Mouse (Mus musculus) layer of hippocampus, postnatal 10 days (tissue): ENCODE results near the gene Efna2. TPM values are rescaled to one million over a fixed set of nuclear protein-coding genes. Genes with fewer than 3 reads are reported as not detected.
"Not testable (repeated sequence)": the region's sequence is repeated elsewhere in the genome, so short reads cannot be mapped to it uniquely, and the experiment has no call there.

Experiments used
- DNase-seq, 2 experiments: peaks; one replicate each; pipeline ENCODE4 v3.0.0; 2021; ENCODE audit warnings: low spot score in 2 of 2
- total RNA-seq, 2 experiments: library from RNA; stranded (reverse); gene quantifications; 2 replicates each; pipeline ENCODE4 v1.2.3; 2021

The Efna2 gene
- total RNA-seq, 2 experiments from 2014 or later: 16.8 to 19.8 TPM

- no peak for DNase-seq
These were observed 24.9 kb upstream of the Efna2 start for GRCm38 (mm10) chr10:80154384-80154783.

- DNase-seq: peak in 1 of 2 experiments; percentile 49
These were observed 24.0 kb upstream of the Efna2 start for GRCm38 (mm10) chr10:80155277-80155676.

- DNase-seq: peak in 1 of 2 experiments; percentile 35
These were observed 23.1 kb upstream of the Efna2 start for GRCm38 (mm10) chr10:80156002-80156751.

DNA sequence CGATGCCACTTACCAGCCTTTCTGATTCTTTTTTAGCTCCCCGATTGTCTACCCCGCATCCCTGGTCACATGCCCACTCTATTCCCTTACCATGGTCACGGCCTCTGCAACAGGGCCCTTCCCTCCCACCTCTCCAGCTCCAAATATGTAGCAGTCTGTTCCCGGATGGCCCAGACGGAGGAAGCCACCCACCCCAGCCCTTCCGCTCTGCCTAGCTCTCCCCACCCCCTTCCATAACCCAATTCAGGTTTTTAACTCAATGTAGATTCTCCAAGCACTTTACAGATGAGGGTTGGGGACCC lies 22.6 kb upstream of the Efna2 start:
- DNase-seq: peak in 1 of 2 experiments; percentile 54

DNA sequence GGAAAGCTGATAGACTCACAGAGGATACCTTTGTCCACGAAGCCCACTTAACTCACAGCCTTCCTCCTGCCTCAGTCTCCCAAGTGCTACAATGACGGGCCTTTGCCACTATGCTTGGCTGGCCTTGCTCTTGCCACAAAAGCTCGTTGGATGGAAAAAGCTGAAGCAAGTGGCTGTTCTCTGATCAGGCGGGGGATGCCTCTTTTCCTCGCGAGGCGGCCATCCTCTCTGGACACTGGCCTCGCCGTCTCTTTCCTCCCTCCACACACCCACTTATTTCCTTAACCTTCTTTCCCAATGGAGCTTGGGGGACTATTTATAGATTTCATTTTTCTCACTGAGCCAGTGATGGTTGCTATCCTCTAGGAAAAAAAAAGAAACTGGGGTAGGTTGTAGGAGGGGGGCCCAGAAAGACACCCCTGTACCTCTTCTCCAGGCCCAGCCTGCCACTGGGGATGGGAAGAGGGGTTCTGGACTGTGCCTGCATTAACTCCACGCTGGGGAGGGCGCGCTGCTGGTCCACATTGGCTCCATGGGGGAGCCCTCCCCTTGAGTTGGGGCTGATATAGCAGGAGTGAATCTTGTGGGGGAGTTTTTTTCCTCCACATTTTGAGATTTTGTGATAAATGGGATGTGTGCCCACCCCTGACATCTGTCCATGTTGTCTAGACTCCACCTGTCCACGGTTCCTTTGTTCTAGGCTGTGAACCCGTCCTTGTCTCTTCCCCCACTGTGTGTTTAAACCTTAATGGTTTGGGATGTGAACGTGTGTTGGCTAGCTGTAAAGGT lies 21.9 kb upstream of the Efna2 start:
- peak in 1 of 2 experiments; percentile 50 for DNase-seq

DNA sequence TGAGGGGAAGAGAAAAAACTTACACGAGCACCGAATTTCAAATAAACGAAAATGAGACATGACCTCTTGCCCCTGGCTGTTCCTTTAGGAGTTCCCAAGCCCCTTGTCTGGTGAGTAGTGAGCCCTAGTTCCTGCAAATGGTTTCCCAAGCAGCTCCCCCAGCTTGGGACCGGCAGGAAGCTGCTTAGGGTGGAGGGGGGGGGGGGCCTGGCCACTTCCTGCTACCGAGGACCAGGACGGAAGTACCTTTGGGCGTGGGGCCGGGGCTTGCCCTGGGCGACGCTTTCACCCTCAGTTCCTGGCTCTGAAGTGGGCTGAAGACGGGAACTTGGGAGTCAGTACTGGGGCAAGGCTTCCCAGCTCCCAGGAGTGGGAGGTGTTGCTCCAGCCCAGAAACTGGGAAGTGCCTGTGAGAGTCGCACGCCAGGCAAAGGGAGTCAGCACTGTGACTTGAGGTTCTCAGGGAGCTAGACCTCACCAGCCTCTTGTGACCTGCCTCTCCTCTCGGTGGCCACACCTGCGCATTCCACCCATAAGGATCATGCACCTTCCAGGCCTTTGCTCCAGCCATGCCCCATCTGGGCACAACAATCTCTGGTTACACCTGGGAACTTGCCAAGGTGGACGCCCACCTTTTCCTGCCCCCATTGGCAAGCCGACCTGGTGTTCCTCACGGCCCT lies 20.8 kb upstream of the Efna2 start:
- peak in 1 of 2 experiments; percentile 65 for DNase-seq

DNA sequence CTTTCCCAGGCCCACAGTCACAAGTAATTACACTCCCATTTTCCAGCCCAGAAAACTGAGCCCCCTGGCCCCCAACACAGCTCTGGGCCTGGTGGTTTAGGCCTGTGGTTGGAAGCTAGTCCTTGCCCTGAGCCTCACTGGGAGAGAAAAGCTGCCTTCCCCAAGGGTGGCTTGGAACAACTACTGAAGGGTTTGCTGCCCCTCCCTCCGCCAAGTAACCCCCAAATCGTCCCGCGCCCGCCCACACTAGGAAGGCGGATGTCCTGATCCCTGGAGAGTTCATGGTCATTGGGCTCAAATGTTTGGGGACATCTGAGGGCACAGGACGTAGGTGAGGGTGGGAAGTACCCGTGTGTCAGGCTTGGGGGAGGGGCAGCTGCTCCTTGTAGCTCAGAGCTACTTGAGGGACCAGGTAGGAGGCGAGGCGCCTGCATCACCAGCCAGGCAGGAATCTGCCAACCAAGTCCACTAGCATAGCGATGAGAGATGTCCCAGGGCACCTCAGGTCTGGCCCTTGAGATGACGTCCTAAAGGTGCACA lies 20.2 kb upstream of the Efna2 start:
- DNase-seq: peak in 1 of 2 experiments; percentile 68

GRCm38 (mm10) chr10:80159561-80160454 lies 19.5 kb upstream of the Efna2 start:
- DNase-seq: peak; percentile 100

GRCm38 (mm10) chr10:80160455-80161371 lies 18.6 kb upstream of the Efna2 start:
- peak; percentile 71 to 75 for DNase-seq

GRCm38 (mm10) chr10:80161522-80162242 lies 17.6 kb upstream of the Efna2 start:
- no peak for DNase-seq

GRCm38 (mm10) chr10:80162243-80162608 lies 17.1 kb upstream of the Efna2 start:
- no peak for DNase-seq

DNA sequence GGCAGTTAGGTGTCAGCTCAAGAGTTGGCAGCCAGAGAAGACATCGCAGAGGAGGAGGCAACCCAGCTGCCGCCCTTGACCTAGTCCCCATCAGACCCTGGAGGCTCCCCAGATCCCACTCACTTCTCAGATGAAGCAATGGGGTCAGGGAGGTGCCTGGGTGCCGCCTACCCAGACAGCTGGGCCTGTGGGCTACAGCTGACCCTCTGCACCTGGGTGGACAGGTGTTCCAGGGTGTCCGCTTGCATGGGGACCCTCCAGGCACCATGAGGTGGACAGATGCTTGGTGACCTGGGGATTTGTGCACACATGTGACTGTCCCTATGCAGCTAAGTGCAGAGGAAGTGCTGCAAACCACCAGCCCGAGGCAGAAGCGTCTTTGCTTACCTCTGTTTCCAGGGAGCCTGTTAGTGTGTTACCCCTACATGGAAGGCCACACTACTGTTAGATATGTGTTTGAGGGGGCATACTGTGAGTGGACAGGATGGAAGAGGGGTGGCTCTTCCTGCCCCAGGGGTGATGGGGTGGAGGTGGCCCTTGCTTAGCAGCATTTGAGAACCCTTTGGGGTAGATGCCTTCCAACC lies 16.5 kb upstream of the Efna2 start:
- DNase-seq: no peak

- DNase-seq: no peak
These were observed 15.6 kb upstream of the Efna2 start for GRCm38 (mm10) chr10:80163721-80164120.

GRCm38 (mm10) chr10:80164161-80164997 lies 14.9 kb upstream of the Efna2 start:
- peak in 1 of 2 experiments; percentile 57 for DNase-seq

DNA sequence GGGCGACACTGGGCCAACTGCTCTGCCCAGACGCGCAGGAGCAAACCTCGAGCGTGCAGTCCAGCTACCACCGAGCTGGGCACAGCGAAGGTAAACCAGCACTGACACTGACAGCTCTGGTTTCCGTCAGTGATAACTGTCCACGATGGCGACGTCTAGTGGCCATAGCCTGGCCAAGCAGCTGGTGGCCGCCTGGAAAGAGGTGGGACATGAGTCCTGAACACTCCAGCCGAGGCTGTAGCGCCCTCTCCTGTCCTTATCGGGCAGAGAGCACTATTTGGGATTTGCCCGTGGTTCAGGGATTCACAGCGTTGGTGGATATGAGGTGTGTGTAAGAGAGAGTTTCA lies 14.3 kb upstream of the Efna2 start:
- peak; percentile 98 for DNase-seq

GRCm38 (mm10) chr10:80165392-80166128 lies 13.7 kb upstream of the Efna2 start, which contains the start of gene Cirbp:
TSS of gene Cirbp (plus strand) at chr10:80165985.
- DNase-seq: peak in 1 of 2 experiments; percentile 51

DNA sequence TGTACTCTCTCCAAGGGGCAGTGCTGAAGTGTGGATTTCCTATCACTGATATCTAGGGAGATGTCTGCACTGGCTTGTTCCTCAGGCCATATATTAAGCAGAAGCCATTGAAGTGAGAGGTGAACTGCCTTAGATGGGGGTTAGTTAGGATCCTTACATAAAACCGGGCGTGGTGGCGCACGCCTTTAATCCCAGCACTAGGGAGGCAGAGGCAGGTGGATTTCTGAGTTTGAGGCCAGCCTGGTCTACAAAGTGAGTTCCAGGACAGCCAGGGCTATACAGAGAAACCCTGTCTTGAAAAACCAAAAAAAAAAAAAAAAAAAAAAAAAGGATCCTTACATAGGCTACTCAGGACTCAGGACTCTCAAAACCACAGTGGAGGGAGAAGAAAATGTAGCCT lies 13.1 kb upstream of the Efna2 start:
- DNase-seq: not testable (repeated sequence)
